In the genomic region with DNA sequence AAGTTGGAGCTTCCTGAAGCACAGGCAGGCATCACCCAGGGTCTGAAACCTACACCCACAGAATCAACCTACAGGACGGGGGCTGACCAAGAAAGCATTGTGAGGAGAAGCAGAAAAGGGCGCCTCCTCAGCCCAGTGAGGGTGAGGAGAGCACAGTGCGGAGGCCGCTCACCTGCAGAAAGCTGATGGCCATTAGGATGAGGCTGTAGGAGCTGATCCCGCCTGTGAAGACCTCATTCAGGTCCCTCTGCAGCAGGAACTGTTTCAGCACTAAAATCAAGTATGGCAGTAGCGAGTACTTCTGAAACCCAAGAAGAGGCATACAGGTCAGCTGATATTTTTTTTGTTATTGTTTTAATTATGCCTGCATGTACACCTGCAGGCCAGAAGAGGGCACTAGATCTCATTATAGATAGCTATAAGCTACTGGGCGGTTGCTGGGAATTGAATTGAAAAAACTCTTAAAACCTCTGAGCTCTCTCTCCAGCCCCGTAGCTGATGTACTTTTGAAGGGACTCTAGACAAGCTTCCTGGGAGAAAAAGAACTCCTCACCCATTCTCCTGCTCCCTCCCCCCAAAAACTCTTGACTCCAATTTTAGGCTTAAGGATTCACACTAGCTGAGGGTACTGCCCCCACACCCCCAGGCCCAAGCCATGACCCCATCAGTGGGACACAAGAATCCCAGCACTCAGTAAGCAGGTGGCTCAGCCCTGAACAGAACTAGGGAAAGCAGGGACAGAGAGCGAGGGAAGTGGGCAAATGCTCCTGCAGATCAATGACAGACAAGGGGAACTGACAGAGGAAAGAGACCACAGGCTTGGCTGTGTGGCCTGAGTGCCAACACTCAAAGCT, we compare ENCODE assay signal across 8 mouse cellular contexts. TPM values are rescaled to one million over a fixed set of nuclear protein-coding genes. Genes with fewer than 3 reads are reported as not detected.
DNase-seq lines count a peak whose midpoint lies in the region; ATAC-seq lines count a peak whose summit lies in the region.
"Had no signal": no experiment of that assay in that cellular context is flagged by ENCODE, and none has a peak within 500 bp of the region (broad histone marks: within the 10 kb centered on the region; RNA-seq: fewer than 3 reads in every experiment).

No protein-coding gene starts in this region.

- H3K4me1 ChIP-seq in forebrain, embryonic 15.5 days, result no peaks in the 10 kb centered on the region

- H3K4me3 ChIP-seq in forebrain, embryonic 15.5 days, result no peak overlapping the region
- H3K4me3 ChIP-seq: erythroblast, embryonic 14.5 days had no signal

- no peak overlapping the region for H3K4me2 ChIP-seq in forebrain, embryonic 15.5 days (replicated peaks)

- H3K9me3 ChIP-seq in forebrain, embryonic 15.5 days, result no peaks in the 10 kb centered on the region

- ATAC-seq in forebrain, embryonic 15.5 days (replicated peaks), result peak; percentile 80
- ATAC-seq in megakaryocyte, adult 5-6 weeks (ENCODE audit: poor library complexity, severe bottlenecking), result peak; percentile 78

- DNase-seq in kidney, postnatal 14 days, result peak; percentile 48
- DNase-seq in kidney, adult 9 months, result no peak
- peak; percentile 66 for DNase-seq in NIH3T3 (ENCODE audit: low read depth)
- DNase-seq in yolk sac, embryonic 10.5 days (ENCODE audit: low spot score), result no peak
- no peak for DNase-seq in spleen, postnatal 14 days (ENCODE audit: low spot score in 2 of 2)

- whole genome bisulfite sequencing in forebrain, embryonic 15.5 days, result 62% methylated on average over 9 of the region's 9 CpGs

- no peak overlapping the region for H3K9ac ChIP-seq in forebrain, embryonic 15.5 days (replicated peaks)

- H3K36me3 ChIP-seq in forebrain, embryonic 15.5 days, result peaks cover 58% of the 10 kb centered on the region

- no peaks in the 10 kb centered on the region for H3K27me3 ChIP-seq in forebrain, embryonic 15.5 days

- H3K27ac ChIP-seq in forebrain, embryonic 15.5 days (replicated peaks), result no peak overlapping the region

RNA-seq across cellular contexts. Expression of a gene that starts 23.9 kb away (rescaled TPM):
- polyA plus RNA-seq in forebrain, embryonic 15.5 days (2015; fragmentation: Nextera tagmentation; extraction: Ambion mirVana), result 84.1 and 87.3 TPM in 2 replicates
- 32.6 and 33.9 TPM in 2 replicates for total RNA-seq in megakaryocyte, adult 5-6 weeks (2015)
- 61.7 and 76.5 TPM in 2 replicates for total RNA-seq in megakaryocyte, adult 5-6 weeks (2017)

RNA-seq across cellular contexts. Expression of a gene that starts 24.8 kb away (rescaled TPM):
- polyA plus RNA-seq in forebrain, embryonic 15.5 days (2015; fragmentation: Nextera tagmentation; extraction: Ambion mirVana), result 8.4 and 8.5 TPM in 2 replicates
- 10.4 and 11.1 TPM in 2 replicates for total RNA-seq in megakaryocyte, adult 5-6 weeks (2015)
- total RNA-seq in megakaryocyte, adult 5-6 weeks (2017), result 10.2 and 13.3 TPM in 2 replicates

Comparison
In these comparisons a context has a peak if more than half of its experiments do, and no peak if none do; other contexts are left out.
1. DNase-seq: peak in kidney, postnatal 14 days (single experiment) and NIH3T3 (single experiment); none in kidney, adult 9 months (single experiment), yolk sac, embryonic 10.5 days (single experiment) and spleen, postnatal 14 days (0 of 2).